Mouse (Mus musculus): ENCODE results near the gene Lad1.

GRCm38 (mm10) chr1:135840675-135841395 lies 22.4 kb downstream of the Lad1 start:
- no peak for TF ChIP-seq CTCF (conservative IDR thresholded peaks at IDR 0.05; ENCODE audit: low read length)
- TF ChIP-seq NANOG (IDR thresholded peaks at IDR 0.05; ENCODE audit: borderline replicate concordance, low read length): no peak
